Mouse (Mus musculus) neural tube, embryonic 15.5 days (tissue): ENCODE data around the gene Plcb4. TPM values are rescaled to one million over a fixed set of nuclear protein-coding genes. Genes with fewer than 3 reads are reported as not detected.

ENCODE experiments used
- ATAC-seq: fragments of 200-750 bp; cut with Nextera tagmentation; 2 replicates; pipeline ENCODE4 v1.8.0; 2017; ENCODE audit warnings: mild to moderate bottlenecking, moderate TSS enrichment, moderate library complexity; ENCODE audit not compliant: low FRiP score
- H3K27ac ChIP-seq: fragments of 300-500 bp; sonication (generic); replicated peaks from 2 replicates; pipeline ENCODE4 v1.5.1; 2015; ENCODE audit warnings: mild to moderate bottlenecking, inconsistent platforms
- H3K27me3 ChIP-seq: fragments of 300-500 bp; sonication (generic); replicated peaks from 2 replicates; pipeline ENCODE4 v1.6.1; 2015; ENCODE audit warnings: inconsistent platforms
- H3K36me3 ChIP-seq: fragments of 300-500 bp; sonication (generic); 2 replicates; pipeline ENCODE4 v1.6.1; 2015; ENCODE audit warnings: inconsistent platforms
- H3K4me1 ChIP-seq: fragments of 300-500 bp; sonication (generic); 2 replicates; pipeline ENCODE4 v1.6.1; 2015; ENCODE audit warnings: inconsistent platforms
- H3K4me2 ChIP-seq: fragments of 300-500 bp; sonication (generic); 2 replicates; pipeline ENCODE4 v1.6.1; 2015; ENCODE audit warnings: inconsistent platforms, mild to moderate bottlenecking, moderate library complexity
- H3K4me3 ChIP-seq: fragments of 300-500 bp; sonication (generic); replicated peaks from 2 replicates; pipeline ENCODE4 v1.5.1; 2015; ENCODE audit warnings: mild to moderate bottlenecking, inconsistent platforms
- H3K9ac ChIP-seq: fragments of 300-500 bp; sonication (generic); replicated peaks from 2 replicates; pipeline ENCODE4 v1.6.1; 2015; ENCODE audit warnings: mild to moderate bottlenecking, inconsistent platforms
- H3K9me3 ChIP-seq: fragments of 300-500 bp; sonication (generic); replicated peaks from 2 replicates; pipeline ENCODE4 v1.6.1; 2016; ENCODE audit warnings: inconsistent platforms
- WGBS: fragments of 180-500 bp; shearing (Covaris S2); methylation state at CpG from one replicate; pipeline ENCODE4 v1.1.7; 2015; ENCODE audit warnings: mixed read lengths; 5-methylcytosine and 5-hydroxymethylcytosine counted together
- polyA plus RNA-seq: library from polyadenylated mRNA; unstranded; fragments of >200 nt; fragmentation: Nextera tagmentation; extraction: Ambion mirVana; gene quantifications from 2 replicates; pipeline ENCODE4 v1.2.1, GENCODE M21; 2015

The Plcb4 gene
- polyA plus RNA-seq, 1 experiment from 2014 or later = 35.5 TPM

- H3K9me3 ChIP-seq = no peaks in the 10 kb centered on the region
- H3K4me2 ChIP-seq = no peak overlapping the region
- no peak overlapping the region for H3K27ac ChIP-seq
- no peak overlapping the region for H3K9ac ChIP-seq
- no peak overlapping the region for H3K4me3 ChIP-seq
- H3K36me3 ChIP-seq = no peaks in the 10 kb centered on the region
- no peak for ATAC-seq
- no peaks in the 10 kb centered on the region for H3K27me3 ChIP-seq
- peaks cover 27% of the 10 kb centered on the region for H3K4me1 ChIP-seq
- WGBS = 82% methylated on average over 8 of the region's 8 CpGs
These were observed 110.9 kb downstream of the Plcb4 start for GRCm38 (mm10) chr2:135769701-135770100.

GRCm38 (mm10) chr2:135770226-135770625 lies 111.4 kb downstream of the Plcb4 start:
- peaks cover 25% of the 10 kb centered on the region for H3K4me1 ChIP-seq
- no peaks in the 10 kb centered on the region for H3K27me3 ChIP-seq
- no peak overlapping the region for H3K4me3 ChIP-seq
- ATAC-seq = no peak
- H3K9me3 ChIP-seq = no peaks in the 10 kb centered on the region
- H3K9ac ChIP-seq = no peak overlapping the region
- H3K27ac ChIP-seq = no peak overlapping the region
- H3K36me3 ChIP-seq = no peaks in the 10 kb centered on the region
- WGBS = 92% methylated on average over 9 of the region's 9 CpGs
- H3K4me2 ChIP-seq = no peak overlapping the region

- no peak overlapping the region for H3K27ac ChIP-seq
- no peak overlapping the region for H3K9ac ChIP-seq
- H3K36me3 ChIP-seq = no peaks in the 10 kb centered on the region
- H3K4me3 ChIP-seq = no peak overlapping the region
- no peaks in the 10 kb centered on the region for H3K9me3 ChIP-seq
- peaks cover 6% of the 10 kb centered on the region; the same call in 1 of the 2 replicates for H3K4me1 ChIP-seq
- no peaks in the 10 kb centered on the region for H3K27me3 ChIP-seq
- 77% methylated on average over 10 of the region's 10 CpGs for WGBS
- H3K4me2 ChIP-seq = no peak overlapping the region
- no peak for ATAC-seq
These were observed 114.6 kb downstream of the Plcb4 start for GRCm38 (mm10) chr2:135773194-135773972.

- Histone ChIP-seq H3K4me3 (no peak overlapping the region), H3K4me1 (peaks cover 4% of the 10 kb centered on the region; the same call in 1 of the 2 replicates), H3K9ac (no peak overlapping the region), H3K4me2 (no peak overlapping the region), H3K27me3 (no peaks in the 10 kb centered on the region), H3K36me3 (no peaks in the 10 kb centered on the region), H3K27ac (no peak overlapping the region), H3K9me3 (no peaks in the 10 kb centered on the region)
- no peak for ATAC-seq
- 88% methylated on average over 4 of the region's 4 CpGs for WGBS
These were observed 116.2 kb downstream of the Plcb4 start for GRCm38 (mm10) chr2:135775026-135775425.

- H3K9ac ChIP-seq = no peak overlapping the region
These were observed 117.4 kb downstream of the Plcb4 start for GRCm38 (mm10) chr2:135776131-135776775.

GRCm38 (mm10) chr2:135781391-135781790 lies 122.6 kb downstream of the Plcb4 start:
- 86% methylated on average over 6 of the region's 6 CpGs for WGBS
- Histone ChIP-seq H3K4me3 (no peak overlapping the region), H3K9me3 (no peaks in the 10 kb centered on the region), H3K36me3 (no peaks in the 10 kb centered on the region), H3K27ac (no peak overlapping the region), H3K4me2 (no peak overlapping the region), H3K27me3 (no peaks in the 10 kb centered on the region), H3K4me1 (no peaks in the 10 kb centered on the region), H3K9ac (no peak overlapping the region)
- ATAC-seq = no peak

More at GRCm38 (mm10) chr2:135776131-135776775, 117.4 kb downstream of the Plcb4 start:
- no peak for ATAC-seq
- H3K36me3 ChIP-seq = no peaks in the 10 kb centered on the region
- H3K9me3 ChIP-seq = no peaks in the 10 kb centered on the region
- no peak overlapping the region for H3K27ac ChIP-seq
- no peak overlapping the region for H3K4me3 ChIP-seq
- WGBS = 90% methylated on average over 4 of the region's 4 CpGs
- H3K4me2 ChIP-seq = no peak overlapping the region
- H3K4me1 ChIP-seq = peaks cover 4% of the 10 kb centered on the region; the same call in 1 of the 2 replicates
- H3K27me3 ChIP-seq = no peaks in the 10 kb centered on the region

GRCm38 (mm10) chr2:135787415-135787814 lies 128.6 kb downstream of the Plcb4 start:
- H3K27me3 ChIP-seq = no peaks in the 10 kb centered on the region
- no peak overlapping the region for H3K9ac ChIP-seq
- H3K4me1 ChIP-seq = no peaks in the 10 kb centered on the region
- H3K27ac ChIP-seq = no peak overlapping the region
- no peaks in the 10 kb centered on the region for H3K36me3 ChIP-seq
- no peak for ATAC-seq
- H3K4me3 ChIP-seq = no peak overlapping the region
- H3K9me3 ChIP-seq = no peaks in the 10 kb centered on the region
- 97% methylated on average over 6 of the region's 6 CpGs for WGBS
- no peak overlapping the region for H3K4me2 ChIP-seq

GRCm38 (mm10) chr2:135792907-135793306 lies 134.1 kb downstream of the Plcb4 start:
- no peak for ATAC-seq
- Histone ChIP-seq H3K9ac (no peak overlapping the region), H3K4me2 (no peak overlapping the region), H3K27ac (no peak overlapping the region), H3K9me3 (no peaks in the 10 kb centered on the region), H3K4me1 (peaks cover 9% of the 10 kb centered on the region), H3K4me3 (no peak overlapping the region), H3K27me3 (no peaks in the 10 kb centered on the region), H3K36me3 (no peaks in the 10 kb centered on the region)
- 97% methylated on average over 4 of the region's 4 CpGs for WGBS

- H3K4me2 ChIP-seq = no peak overlapping the region
- H3K9me3 ChIP-seq = no peaks in the 10 kb centered on the region
- no peak overlapping the region for H3K9ac ChIP-seq
- H3K27ac ChIP-seq = no peak overlapping the region
- no peaks in the 10 kb centered on the region for H3K27me3 ChIP-seq
- H3K4me1 ChIP-seq = peaks cover 17% of the 10 kb centered on the region
- H3K36me3 ChIP-seq = no peaks in the 10 kb centered on the region
- 94% methylated on average over 5 of the region's 5 CpGs for WGBS
- ATAC-seq = no peak
- no peak overlapping the region for H3K4me3 ChIP-seq
These were observed 137.9 kb downstream of the Plcb4 start for GRCm38 (mm10) chr2:135796684-135797083.

GRCm38 (mm10) chr2:135797677-135798546 lies 139.1 kb downstream of the Plcb4 start:
- no peak for ATAC-seq
- peak overlapping the region; percentile 29 for H3K27ac ChIP-seq
- no peak overlapping the region for H3K4me3 ChIP-seq
- no peak overlapping the region for H3K9ac ChIP-seq
- WGBS = 25% methylated on average over 5 of the region's 5 CpGs
- no peaks in the 10 kb centered on the region for H3K27me3 ChIP-seq
- peaks cover 21% of the 10 kb centered on the region for H3K4me1 ChIP-seq
- H3K4me2 ChIP-seq = no peak overlapping the region
- no peaks in the 10 kb centered on the region for H3K9me3 ChIP-seq
- H3K36me3 ChIP-seq = no peaks in the 10 kb centered on the region

GRCm38 (mm10) chr2:135799149-135799770 lies 140.4 kb downstream of the Plcb4 start:
- 85% methylated on average over 10 of the region's 10 CpGs for WGBS

More at GRCm38 (mm10) chr2:135799149-135799770, 140.4 kb downstream of the Plcb4 start:
- H3K4me1 ChIP-seq = peaks cover 23% of the 10 kb centered on the region
- H3K4me3 ChIP-seq = no peak overlapping the region
- H3K9ac ChIP-seq = no peak overlapping the region
- no peak overlapping the region for H3K4me2 ChIP-seq
- no peaks in the 10 kb centered on the region for H3K27me3 ChIP-seq
- ATAC-seq = no peak
- no peaks in the 10 kb centered on the region for H3K9me3 ChIP-seq
- no peak overlapping the region for H3K27ac ChIP-seq
- no peaks in the 10 kb centered on the region for H3K36me3 ChIP-seq
